Mouse (Mus musculus) urinary bladder, postnatal 36 days (tissue): ENCODE measurements around the gene Cog6.
A peak's percentile ranks its signal among the peaks of the same experiment; 100 is the strongest.

Experiments used
- DNase-seq, 2 experiments: peaks; one replicate each; pipeline ENCODE4 v3.0.0; 2022; ENCODE audit warnings: low spot score in 2 of 2, mixed read lengths in 1 of 2

The Cog6 gene

DNA sequence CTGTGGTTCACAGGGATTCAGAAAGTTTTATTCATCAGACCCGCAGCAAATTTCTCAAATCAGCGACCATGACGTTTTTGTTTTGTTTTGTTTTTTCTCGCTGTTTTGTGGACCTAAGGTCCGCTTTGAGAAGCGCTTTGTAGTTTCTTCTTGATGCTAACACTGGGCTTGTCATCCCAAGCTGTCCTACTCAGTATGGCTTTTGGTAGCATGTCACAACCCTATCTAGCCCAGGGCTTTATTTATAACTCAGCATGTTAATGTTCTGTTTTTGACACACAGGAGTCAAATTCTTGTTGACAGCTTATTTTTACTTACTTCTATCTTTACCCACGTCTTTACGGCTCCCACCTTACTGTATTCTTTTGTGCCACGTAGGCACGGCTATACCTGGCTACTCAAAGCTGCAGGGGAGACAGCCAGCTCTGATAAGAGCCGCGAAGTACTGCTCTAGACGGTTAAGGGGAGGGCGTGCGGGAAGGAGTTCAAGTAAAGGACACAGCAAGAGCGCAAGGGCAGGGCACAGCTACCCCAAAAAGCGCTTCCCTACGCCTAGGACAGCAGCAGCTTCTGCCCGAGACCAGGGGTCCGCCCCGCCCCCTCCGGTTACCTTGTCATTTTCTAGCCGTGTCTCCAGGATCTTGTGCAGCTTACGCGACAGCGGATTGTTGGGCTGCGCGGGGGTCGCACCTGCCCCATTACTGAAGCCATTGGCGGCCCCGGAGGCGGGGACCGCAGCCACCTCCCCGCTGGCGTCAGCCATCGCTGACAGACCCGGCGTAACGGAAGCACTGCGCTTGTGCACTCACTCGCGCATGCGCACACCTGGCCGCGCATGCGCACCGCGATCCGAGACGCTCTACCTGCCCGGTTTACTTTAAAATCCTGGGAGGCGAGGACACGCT is at the start of gene Cog6:
TSS of gene Cog6 (minus strand) at position 802 of the 905 bp plus-strand sequence.
- peak; percentile 64 to 80 for DNase-seq

- no peak for DNase-seq
Observed at GRCm38 (mm10) chr3:53066095-53066372, 49.0 kb upstream of the Cog6 start.

DNA sequence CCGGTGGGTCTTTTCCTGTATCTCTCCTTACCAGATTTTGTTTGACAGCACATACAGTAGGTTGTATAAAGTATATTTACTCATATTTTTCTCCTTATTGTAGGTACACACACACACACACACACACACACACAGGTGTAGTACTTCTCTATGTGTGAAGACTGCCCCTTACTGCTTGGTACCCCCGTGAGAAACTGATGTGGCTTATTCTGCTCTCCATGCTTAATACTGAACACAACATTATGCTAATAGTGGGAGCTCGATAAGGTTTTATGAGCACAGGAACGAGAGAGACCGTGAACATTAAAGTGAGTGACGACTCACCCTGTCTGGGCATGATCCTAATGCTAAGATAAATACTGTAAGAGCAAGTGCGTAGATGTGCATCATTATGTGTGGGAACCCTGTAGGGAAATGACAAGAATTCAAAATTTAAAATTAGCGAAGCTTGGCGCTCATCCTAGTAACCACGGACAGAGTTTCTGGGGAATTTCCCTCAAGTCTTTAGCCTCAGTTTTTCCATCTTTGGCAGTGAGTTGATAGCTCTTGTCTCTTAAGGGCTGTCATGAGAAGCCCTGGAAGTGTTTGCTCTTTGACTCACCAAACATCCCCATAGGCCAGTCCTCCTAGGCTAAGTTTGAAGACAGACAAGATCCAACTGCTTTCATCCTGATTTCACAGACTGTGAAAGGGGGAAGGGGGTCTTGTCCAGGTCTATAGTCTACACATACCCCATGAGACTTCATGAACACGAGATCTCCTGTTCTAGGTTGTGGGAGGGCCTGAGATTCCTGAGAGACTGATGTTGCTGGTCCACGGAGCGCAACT is 48.4 kb upstream of the Cog6 start:
- DNase-seq = no peak

- no peak for DNase-seq
Observed at GRCm38 (mm10) chr3:53063423-53064147, 46.5 kb upstream of the Cog6 start.

GRCm38 (mm10) chr3:53059959-53060358 is 42.9 kb upstream of the Cog6 start:
- no peak for DNase-seq

- no peak for DNase-seq
Observed at GRCm38 (mm10) chr3:53056430-53056829, 39.4 kb upstream of the Cog6 start.

DNA sequence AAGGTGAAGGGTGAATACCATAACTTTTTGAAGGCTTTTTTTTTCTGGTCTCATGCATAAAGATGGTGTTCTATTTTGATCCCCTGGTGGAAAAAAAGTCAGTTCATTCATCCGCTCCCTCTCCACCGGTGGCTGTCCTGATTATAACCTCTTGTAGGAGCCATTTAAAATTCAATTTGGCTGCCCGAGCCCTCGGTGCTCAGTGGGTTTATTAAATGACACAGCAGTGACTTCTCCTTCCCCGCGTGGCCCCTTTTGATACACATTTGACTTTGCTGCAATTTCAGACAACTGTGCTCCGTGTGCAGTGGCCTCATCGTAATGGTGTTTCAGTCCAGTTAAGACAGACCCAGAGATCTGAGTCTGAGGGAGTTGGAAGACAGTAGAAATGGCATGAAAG is 35.3 kb upstream of the Cog6 start:
- no peak for DNase-seq

DNA sequence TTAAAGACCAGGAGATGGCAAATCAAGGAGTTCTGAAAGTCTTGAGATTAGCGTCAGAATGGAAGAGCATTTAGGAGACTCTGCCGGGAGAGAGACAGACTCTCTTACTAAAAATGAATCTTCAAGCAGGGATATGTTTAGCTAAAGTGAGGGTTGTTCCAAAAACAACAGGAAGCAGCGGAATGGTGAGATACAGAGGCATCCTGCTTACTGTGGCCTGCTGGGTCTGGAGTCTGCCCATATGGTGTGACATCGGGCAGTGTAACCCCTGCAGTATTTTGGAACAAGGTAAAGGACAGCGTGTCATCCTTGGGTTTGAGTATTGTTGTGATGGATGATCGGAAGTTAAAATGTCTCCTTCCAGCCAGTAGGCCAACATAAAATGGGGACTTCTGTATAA is 29.3 kb upstream of the Cog6 start:
- DNase-seq = no peak

GRCm38 (mm10) chr3:53045697-53046096 is 28.7 kb upstream of the Cog6 start:
- DNase-seq = no peak

DNA sequence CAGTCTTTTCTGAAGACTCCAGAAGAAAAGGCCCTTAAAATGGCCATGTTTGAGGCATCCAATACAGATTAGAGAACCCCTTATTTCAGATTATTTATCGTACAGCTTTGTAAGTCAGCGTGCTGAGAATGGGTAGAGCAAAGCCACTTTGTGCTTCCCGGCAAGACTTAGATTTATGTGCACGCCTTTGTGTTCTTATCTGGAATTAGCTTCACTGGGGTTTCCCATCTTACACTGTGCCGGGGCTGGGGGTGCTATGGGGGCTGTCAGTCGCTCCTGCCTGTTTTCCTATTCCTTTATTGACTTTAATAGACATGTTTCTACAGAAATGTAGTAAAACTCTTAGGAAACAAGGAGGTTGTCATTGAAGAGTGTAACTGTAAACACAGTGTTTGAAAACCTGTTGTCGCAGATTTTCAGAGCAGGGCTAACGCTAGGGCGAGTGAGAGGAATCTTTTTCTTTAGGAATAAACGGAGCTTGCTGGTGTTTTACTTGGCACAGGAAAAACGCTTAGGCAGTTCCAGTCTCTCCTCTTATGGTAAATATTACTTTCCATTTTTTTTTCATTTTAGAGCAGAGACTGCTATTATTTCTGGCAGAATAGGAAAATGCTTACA is 27.8 kb upstream of the Cog6 start:
- DNase-seq = no peak

DNA sequence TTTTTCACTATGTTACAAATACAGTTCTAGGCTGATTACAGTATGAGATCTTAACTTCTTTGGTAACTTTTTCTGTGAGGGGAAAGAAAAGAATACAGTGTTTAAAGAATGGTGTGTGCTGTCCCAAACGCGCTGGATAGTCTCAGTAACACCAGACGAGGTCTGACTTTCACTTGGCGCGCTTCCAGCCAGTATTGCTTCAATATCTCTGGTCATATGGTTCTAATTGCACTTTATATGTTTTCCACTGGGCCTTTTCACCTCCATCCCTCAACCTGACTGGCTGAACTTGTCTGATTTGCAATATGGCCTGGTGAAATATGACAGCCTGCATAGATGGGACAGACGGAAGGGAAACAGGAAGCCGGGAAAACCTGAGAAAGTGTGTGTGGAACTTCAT is 27.2 kb upstream of the Cog6 start:
- no peak for DNase-seq

GRCm38 (mm10) chr3:53043206-53043780 is 26.3 kb upstream of the Cog6 start:
- DNase-seq = no peak

GRCm38 (mm10) chr3:53042240-53042567 is 25.2 kb upstream of the Cog6 start:
- DNase-seq = no peak

DNA sequence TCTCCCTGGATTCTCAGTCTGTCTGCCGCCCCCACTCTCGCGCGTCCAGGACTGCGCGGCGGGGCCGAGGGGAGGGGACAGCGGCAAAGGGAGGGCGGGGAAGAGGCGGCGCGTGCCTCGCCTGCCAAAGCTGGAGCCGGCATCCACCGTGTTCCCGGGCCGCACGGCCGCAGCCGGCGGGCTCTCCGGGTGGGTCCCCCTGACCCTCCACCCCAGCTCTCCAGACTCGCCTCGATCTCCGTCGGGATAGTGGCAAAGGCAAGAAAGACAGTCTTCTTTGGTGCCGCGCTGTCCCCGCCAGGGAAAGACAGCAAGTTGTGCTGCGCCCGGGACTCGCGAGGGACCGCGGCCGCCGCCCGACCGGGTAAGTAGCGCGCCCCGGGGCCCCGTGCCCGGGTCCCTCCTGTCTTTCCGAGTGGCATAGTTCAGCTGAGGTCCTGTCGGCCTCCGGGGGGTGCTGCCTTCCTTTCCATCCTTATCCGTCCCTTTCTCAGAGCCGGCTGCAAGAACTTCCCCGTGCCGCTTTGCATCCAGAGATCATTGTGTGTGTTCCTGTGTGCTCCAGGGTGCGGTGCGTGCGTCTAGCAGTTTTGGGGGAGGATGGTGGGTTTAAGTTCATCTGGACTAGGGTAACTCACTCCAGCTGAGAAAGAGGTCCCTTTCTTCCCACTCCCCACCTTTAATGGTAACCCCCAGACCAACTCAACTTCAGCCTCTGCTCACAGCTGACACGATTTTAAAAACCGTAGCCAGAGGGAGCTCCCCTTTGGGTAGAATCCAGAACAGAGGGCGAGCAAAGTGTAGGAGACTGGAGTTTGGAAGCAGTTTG is 24.6 kb upstream of the Cog6 start, which contains the start of gene Lhfp:
TSS of gene Lhfp (plus strand) at position 118 of the 829 bp plus-strand sequence.
- DNase-seq = peak; percentile 56 to 58

- no peak for DNase-seq
Observed at GRCm38 (mm10) chr3:53040593-53041410, 23.8 kb upstream of the Cog6 start.

- no peak for DNase-seq
Observed at GRCm38 (mm10) chr3:53039746-53040145, 22.7 kb upstream of the Cog6 start.

GRCm38 (mm10) chr3:53038913-53039312 is 21.9 kb upstream of the Cog6 start:
- DNase-seq = no peak

DNA sequence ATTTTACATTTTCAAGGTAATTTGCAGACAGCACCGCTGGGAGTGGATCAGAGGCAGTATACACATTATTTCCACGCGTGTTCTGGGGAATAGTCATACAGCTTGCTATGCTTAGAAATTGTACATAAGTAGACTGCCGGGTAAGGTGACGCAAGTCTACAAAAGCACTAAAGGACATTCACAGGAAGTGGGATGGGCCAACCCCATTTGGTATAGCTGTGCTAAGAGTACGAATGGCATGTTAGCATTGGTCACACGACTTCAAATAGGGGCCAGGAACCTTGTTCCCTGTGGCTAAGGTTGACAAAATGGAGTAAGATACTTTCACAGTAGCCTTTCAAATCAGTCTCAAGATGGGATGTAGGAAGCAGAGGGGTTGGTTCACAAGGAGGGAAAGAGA is 19.9 kb upstream of the Cog6 start:
- DNase-seq = no peak

DNA sequence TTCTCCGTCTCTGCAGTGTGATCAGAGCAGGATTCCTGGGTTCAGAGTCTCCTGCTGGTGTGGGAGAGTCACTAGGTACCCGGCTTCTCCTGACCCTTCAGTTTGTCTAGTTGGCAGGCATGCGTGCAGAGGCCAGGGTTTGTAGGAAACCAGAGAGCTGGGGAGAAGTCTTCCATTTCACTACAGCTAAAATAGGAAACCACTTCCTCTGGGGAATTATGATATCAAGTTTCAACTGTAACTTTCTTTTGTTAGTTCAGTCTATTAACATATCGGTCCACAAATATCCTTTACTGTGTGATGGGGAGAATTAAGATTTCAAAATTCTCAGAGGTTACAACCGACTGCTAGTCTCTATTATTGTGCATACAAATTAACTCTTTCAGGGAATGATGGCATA is 19.0 kb upstream of the Cog6 start:
- DNase-seq = no peak

DNA sequence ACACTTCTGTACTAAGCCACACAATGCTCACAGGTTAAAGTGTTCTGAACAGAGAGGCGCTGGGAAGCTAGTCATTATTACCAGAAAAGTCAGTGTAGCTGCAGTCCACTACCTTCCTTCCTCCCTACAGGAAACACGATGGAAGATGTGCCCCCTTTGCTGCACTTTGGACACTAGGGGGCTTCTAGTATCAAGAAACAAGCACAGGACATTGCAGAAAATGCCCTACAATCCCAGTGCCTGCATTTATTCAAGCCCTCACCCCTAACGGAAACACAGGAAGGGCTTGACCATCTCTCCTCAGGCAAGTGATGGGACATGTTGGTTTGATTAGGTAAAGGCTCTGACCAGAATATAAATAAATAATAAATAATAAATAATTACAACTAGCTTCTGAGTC is 16.4 kb upstream of the Cog6 start:
- DNase-seq = no peak
